Mouse (Mus musculus): ENCODE measurements at regions not wholly inside any gene's neighbourhood (a gene's known extent, or its start where the extent isn't known, plus 50 kb on each side); places are given as distances from the start of the nearest gene placed in this dataset.
A peak's percentile ranks its signal among the peaks of the same experiment; 100 is the strongest.
"Not testable (repeated sequence)": the region's sequence is repeated elsewhere in the genome, so short reads cannot be mapped to it uniquely, and the experiment has no call there.

DNA sequence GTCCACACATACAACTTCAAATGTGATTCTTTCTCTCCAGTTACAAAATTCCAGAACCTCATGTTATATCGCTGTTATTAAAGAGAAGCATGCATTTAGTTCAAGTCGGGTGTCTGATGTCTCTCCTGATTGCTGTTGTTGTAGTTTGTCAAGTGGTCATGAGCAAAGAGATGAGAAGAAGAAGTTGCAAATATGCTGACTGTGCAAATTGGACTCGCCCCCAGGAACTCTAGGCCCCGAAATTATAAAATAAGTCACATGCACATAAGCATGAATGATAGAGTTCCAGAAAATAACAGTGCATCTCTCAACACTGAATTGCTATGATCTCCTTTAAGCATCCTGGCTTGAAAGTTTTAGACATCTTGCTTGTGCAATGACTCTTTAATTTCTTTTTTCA lies 53.3 kb downstream of the Kif2b start:
- no peak for DNase-seq (ENCODE audit: low spot score in 2 of 2)

GRCm38 (mm10) chr11:91479236-91479635 lies 98.1 kb downstream of the Kif2b start:
- no peak for DNase-seq (ENCODE audit: low spot score in 2 of 2)

DNA sequence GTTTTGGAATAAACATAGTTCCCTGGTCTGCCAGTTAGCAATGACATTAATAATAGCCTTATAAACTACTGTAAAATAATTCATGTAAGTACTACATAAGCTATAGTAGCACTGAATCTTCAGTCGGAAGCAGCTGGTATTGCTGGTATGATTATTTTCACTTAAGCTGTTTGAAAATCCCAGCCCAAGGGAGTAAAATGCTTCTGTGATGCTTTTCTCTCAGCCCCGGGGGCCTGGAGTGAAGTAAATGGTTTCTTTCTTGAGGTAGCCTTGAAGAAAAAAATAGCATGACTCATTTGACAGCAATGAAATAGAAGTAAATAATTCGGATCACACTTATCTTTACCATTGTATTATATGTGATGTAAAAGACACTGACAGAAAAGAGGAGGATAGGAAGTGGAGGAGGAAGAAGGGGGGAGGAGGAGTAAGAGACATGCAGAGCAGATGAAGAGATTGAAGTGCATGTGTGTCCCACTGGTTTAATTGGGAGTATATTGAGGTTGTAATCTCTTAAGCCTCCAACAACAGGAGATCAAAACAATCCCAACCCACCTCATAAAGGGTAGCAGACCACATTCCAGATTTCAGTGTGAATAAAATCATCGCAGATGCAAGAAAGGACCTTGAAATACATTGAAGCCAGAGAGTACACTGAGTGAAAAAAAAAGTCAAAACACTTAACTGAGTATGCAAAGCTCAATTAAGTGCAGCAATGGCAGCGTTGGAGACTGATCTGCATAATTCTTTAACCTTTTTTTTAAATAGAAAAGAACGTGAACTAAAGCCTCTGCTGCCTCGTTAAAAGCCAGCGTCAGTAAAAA lies 113.6 kb downstream of the Kif2b start:
- no peak for DNase-seq (ENCODE audit: low spot score in 2 of 2)

GRCm38 (mm10) chr11:91461946-91462345 lies 115.4 kb downstream of the Kif2b start:
- no peak for DNase-seq (ENCODE audit: low spot score in 2 of 2)

GRCm38 (mm10) chr11:91442361-91442760 lies 135.0 kb downstream of the Kif2b start:
- DNase-seq (ENCODE audit: low spot score in 2 of 2), result no peak

- DNase-seq (ENCODE audit: low spot score in 2 of 2), result no peak
Observed at GRCm38 (mm10) chr11:91432195-91432594, 145.2 kb downstream of the Kif2b start.

- DNase-seq (ENCODE audit: low spot score in 2 of 2), result peak in 1 of 2 experiments; percentile 56
Observed at GRCm38 (mm10) chr11:91426731-91427130, 150.6 kb downstream of the Kif2b start.

GRCm38 (mm10) chr11:91387172-91387571 lies 190.2 kb downstream of the Kif2b start:
- no peak for DNase-seq (ENCODE audit: low spot score in 2 of 2)

DNA sequence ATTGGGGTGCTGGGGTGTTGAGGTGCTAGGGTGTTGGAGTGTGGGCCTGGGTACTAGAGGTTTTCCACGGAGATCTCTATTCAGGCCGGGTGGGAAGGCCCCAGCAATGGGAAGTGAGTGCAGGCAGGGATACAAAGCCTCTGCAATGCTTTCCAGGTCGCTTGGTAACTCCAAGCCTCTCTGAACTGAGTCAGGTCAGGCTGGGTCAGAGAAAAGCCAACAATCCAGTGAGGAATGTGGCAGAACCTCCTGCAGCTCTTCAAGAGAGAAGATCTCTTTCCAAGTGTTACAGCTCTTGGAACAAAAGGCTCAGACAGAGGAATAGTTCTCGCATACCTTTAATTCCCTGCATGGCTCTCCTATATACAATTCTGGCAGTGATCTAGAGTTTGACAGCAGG lies 220.3 kb downstream of the Kif2b start:
- DNase-seq (ENCODE audit: low spot score in 2 of 2), result no peak

GRCm38 (mm10) chr11:91342629-91343028 lies 234.7 kb downstream of the Kif2b start:
- DNase-seq (ENCODE audit: low spot score in 2 of 2), result no peak

GRCm38 (mm10) chr11:91333056-91333455 lies 244.3 kb downstream of the Kif2b start:
- no peak for DNase-seq (ENCODE audit: low spot score in 2 of 2)

GRCm38 (mm10) chr11:91327543-91327942 lies 249.8 kb downstream of the Kif2b start:
- no peak for DNase-seq (ENCODE audit: low spot score in 2 of 2)

GRCm38 (mm10) chr11:91310212-91310742 lies 267.1 kb downstream of the Kif2b start:
- no peak for DNase-seq (ENCODE audit: low spot score in 2 of 2)

GRCm38 (mm10) chr11:91289194-91290123 lies 287.9 kb downstream of the Kif2b start:
- DNase-seq (ENCODE audit: low spot score in 2 of 2), result peak in 1 of 2 experiments; percentile 41

- no peak for DNase-seq (ENCODE audit: low spot score in 2 of 2)
Observed at GRCm38 (mm10) chr11:91286376-91286775, 291.0 kb downstream of the Kif2b start.

GRCm38 (mm10) chr11:91262216-91262615 lies 315.1 kb downstream of the Kif2b start:
- DNase-seq (ENCODE audit: low spot score in 2 of 2), result no peak

GRCm38 (mm10) chr11:91242061-91242460 lies 335.3 kb downstream of the Kif2b start:
- not testable (repeated sequence) for DNase-seq (ENCODE audit: low spot score in 2 of 2)

DNA sequence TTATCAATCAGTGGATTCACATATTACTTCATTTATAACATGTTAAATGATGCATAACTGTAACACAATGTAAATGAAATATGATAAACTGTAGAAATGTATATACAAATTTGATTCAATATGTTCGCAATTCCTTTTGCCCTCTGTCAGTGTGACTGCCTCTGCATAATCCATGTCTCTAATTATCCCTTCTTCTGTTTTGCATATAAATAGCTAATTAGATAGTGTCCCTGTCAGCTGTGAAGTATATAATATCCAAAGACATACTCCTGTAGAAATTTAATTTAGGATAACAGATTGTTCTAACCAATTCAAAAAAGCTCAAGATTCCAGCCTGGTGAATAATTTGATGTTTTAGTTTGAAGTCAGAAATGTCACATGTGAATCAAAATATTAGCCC lies 361.2 kb downstream of the Kif2b start:
- DNase-seq (ENCODE audit: low spot score in 2 of 2), result no peak

- no peak for DNase-seq (ENCODE audit: low spot score in 2 of 2)
Observed at GRCm38 (mm10) chr11:91213104-91213503, 364.3 kb downstream of the Kif2b start.

DNA sequence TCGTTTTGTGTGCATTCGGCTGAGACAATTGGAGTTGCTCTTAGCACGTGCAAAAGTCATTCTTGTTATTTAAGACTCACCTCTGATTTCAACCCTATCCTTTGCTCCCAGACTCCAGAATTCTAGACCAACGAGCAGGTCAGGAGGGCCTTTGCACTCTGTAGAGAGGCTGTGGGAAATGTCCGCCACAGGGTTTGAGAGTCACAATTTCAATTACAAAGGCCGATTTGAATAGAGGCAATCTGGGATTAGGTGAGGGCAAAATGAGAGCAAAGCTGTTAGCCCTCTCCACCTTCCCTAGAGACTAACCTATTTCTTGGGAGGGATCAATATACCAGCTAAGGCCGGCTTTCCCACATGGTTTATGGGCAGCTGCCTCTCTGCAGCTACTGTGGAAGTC lies 370.9 kb downstream of the Kif2b start:
- DNase-seq (ENCODE audit: low spot score in 2 of 2), result no peak

GRCm38 (mm10) chr11:91204416-91204815 lies 372.9 kb downstream of the Kif2b start:
- no peak for DNase-seq (ENCODE audit: low spot score in 2 of 2)

DNA sequence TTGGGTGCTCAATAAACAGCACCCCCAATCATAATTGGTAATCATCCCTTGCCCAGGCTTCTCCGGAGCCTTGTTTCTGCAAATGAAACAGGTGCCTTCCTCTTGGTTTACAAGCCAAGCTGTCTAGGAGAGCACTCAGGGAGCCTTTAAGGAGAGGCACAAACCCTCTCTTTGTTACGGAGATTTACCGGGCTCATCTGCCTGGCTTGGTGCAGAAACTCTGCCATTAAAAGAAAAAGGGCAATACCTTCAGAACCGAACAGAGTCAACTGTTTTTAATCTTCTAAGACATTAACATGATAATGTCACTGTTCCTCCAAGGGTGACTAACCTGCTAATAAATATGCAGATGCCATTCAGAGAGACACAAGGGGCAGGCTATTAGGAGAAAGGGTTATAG lies 380.5 kb downstream of the Kif2b start:
- no peak for DNase-seq (ENCODE audit: low spot score in 2 of 2)

Data from cerebellum, postnatal 4 days (tissue).